Mouse (Mus musculus) left cerebral cortex, adult 8-10 months (tissue): ENCODE data around the gene Eif5a. TPM values are rescaled to one million over a fixed set of nuclear protein-coding genes. Genes with fewer than 3 reads are reported as not detected.
"Not testable (repeated sequence)": the region's sequence is repeated elsewhere in the genome, so short reads cannot be mapped to it uniquely, and the experiment has no call there.

Experiments used
- DNase-seq, 2 experiments: peaks; one replicate each; pipeline ENCODE4 v3.0.0; 2022; ENCODE audit warnings: low spot score in 2 of 2
- total RNA-seq, 4 experiments: library from RNA; stranded (reverse); gene quantifications; 2 replicates each; pipeline ENCODE4 v1.2.4; 2022

The Eif5a gene
- total RNA-seq, 4 experiments from 2014 or later, result 413 to 430 (median 416) TPM

DNA sequence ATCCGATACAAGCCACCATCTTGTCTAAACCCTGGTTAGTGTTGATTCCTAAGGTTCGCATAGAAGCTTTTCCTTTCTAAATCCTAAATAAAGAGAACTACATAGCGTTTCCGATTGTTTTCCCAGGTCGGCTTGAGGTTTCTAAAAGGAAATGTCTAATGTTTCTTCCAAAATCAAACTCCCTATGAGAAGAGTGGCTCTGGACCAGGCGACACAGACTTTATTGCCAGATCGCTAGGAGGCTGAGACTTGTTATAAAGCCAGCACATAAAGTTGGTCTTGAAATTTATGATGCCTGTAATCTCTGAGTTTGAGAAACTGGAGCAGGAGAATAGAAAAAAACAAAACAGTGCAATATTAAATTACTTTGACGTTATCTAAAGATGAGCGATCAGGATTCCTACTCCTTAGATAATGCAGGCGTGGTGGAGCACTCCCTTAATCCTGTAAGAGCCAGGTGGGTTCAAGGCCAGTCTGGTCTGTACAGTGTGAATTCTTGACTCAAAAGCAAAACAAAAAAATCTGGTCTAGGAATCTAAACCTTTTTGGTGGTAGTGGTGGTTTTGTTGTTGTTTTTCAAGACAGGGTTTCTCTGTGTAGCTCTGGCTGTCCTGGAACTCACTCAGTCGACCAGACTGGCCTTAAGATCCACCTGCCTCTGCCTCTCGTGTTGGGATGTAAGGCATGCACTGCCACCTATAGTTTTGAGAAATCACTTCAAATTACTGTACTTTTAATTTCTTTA lies 426 bp upstream of the Eif5a start:
- no peak for DNase-seq

DNA sequence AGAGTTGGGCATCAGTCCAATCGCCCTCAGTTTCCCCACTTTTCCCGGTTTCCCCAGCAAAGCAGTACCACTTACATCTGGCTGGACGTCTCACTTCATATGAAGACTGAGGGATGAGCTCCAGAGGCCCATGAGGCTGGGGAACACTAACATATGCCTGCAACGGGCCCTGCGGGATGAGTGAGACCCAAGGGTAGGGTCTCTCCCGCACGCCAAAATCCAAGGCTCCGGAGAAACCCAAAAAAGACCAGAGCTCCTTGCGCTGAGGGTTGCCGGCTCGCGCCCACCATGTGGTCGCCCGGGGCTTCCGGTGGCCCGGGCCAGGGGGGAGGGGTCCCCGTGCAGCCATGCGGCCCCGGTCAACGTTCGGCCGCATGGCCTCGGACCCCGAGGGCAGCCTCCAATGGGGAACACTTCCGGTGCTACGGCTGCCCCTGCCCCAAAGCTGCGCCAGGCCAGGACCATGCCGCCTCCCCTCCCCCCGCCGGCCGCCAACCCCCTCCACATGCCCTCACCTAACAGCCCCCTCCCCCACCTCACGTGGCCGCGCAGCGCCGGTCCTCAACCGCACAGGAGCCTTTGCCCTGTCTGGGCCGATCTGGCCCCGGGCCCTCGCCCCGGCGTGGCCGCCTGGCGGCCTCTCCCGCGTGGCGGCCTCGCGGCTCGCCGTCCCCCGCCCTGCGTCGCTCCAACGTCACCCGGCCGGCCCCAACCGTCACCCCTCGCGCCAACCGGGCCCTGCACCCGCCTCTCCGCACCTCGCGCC lies 1.3 kb downstream of the Eif5a start:
- DNase-seq, result peak in 1 of 2 experiments; percentile 44

DNA sequence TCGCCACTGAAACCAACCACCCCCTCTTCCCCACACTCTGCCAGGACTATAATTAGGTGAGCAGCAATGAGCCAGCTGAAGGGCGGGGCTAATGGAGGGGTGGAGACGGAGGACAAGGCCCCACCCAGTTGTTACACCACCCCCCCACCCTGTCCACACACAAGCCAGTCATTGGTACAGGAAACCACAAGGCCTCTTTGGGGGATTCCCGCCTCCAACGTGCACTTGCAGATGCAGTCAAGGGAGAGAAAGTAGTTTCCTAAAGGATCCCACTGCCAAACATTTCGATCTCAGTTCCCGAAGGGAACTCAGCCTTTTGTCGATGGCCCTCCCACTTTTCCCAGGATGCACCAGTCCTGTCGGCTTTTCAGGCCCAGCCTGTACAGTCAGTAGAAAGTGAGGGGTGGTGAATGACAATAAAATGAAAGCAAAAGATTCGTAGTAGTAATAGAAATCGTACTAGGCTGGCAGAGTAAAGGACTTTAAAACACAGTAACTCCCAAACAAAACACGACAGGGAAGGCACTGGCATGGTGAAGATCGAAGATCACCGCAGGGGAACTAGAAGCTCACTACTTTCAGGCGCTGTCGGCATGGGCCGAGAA lies 2.0 kb downstream of the Eif5a start:
- no peak for DNase-seq

DNA sequence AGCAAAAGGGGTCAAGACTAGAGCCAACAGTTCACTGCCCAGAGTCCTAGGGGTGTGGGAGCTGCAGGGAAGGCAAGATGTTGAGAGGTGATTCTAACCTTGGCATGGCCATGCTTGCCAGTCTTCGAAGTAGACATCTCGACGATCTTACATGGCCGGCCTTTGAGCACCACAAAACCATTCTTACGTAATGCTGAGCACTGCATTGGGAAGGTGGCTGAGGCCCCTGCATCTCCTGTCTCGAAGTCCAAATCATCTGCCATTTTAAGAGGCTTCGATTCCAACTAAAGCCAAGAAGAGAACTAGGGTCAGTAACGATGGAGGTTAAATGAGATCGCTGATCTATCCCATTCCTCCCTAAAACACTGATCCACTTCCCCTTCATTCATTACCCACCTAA lies 2.7 kb downstream of the Eif5a start:
- no peak for DNase-seq

DNA sequence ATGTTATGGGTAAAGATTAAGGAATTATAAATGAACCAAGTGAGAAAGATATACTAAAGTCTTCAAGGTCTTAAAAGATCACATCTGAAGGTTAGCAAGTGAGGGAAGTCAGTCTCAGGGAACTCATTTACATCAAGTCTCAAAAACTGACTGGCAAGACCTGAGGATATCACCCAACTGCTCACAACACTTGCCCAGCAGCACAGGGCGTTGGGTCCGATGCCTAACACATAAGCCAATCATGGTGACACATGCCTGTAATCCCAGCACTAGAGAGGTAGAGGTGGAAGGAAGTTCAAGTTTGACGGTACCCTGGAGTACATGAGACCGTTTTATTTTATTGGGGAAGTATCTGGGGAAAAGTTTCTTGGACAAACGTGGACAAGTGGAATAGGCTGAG lies 3.6 kb downstream of the Eif5a start:
- DNase-seq, result no peak

DNA sequence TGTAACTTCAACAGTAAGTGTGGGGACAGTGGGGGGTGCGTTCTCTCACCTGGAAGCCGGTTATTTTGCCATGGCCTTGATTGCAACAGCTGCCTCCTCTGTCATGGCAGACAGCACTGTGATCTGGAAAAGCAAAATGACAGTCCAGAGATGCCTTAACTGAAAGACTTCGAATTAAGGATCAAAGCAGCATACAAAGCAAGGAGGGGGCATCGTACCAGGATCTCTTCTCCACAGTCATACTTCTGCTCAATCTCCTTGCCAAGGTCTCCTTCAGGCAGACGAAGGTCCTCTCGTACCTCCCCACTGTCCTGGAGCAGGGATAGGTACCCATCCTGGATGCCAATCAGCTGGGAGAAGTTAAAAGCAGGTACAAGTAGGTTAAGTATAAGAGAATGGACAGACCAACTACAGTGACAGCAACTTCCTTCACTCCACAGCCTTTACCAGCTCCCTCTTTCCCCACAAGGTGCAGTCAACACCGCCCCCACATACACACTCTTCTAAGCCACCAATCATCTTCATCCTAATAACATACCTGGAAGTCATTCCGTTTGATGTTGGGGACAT lies 4.3 kb downstream of the Eif5a start:
- DNase-seq, result no peak

DNA sequence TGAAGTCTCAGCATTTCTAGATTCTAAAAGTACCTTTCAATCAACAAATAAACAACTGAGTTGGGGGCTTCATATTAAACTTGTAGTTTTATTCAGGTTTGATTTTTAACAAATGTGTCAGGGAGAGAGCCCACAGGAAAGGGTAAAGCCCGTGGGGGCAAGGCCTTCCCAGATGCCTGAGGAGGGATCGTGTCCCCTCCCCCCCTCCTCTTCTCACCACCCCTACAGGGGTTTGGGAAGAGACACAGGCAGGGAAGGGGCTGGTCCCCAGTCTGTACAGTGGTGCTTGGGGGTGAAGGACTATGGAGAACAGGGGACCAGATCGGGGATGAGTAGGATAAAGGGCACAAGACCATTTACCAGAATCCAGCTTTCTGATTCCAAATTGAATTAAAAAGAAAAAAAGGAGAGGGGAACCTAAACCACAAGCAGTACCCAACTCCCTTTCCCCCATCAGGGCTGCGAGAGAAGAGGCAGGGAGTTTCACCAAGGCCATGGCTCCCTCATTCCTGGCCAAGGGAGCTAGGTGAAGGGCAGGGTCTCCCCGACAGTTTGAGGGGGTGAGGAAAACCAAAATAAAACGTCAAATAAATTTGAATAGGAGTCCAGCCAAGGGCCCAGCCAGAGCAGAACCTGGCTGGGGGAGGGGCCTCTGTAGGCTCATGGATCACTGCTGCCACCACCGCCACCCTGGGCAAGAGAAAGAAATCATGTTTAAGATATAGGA lies 4.9 kb downstream of the Eif5a start:
- DNase-seq, result not testable (repeated sequence)

DNA sequence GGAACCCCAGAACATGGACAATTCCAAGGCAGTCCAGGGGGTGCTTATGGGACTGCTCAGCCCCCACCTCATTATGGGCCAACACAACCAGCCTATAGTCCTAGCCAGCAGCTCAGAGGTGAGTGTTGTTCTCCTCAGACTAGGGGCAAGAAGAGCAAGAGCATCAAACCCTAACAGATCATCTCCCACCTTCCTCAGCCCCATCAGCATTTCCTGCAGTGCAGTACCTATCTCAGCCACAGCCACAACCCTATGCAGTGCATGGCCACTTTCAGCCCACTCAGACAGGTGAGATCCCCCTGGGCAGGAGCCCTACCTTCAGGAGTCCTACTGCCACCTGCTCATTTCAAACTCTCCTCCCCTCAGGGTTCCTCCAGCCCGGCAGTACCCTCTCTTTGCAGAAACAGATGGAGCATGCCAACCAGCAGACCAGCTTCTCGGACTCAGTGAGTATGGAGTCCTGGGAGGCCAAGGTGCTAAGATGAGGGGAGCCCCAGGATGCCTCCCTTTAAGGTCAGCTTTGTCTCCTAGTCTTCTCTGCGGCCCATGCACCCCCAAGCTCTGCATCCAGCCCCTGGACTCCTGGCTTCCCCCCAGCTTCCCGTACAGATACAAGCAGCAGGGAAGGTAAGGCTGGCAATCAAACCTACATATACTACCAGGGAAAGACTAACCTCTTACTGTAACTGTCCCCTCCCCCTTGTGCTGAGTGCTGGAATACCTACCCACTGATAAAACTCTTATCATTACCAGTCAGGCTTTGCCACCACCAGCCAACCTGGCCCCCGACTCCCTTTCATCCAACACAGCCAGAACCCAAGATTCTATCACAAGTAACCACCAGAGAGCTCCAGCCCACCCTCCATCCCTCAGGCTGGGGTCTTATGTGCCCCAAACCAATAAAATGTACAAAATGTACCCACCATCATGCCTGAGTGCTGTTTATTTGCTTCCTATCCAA lies 5.8 kb downstream of the Eif5a start:
- no peak for DNase-seq

DNA sequence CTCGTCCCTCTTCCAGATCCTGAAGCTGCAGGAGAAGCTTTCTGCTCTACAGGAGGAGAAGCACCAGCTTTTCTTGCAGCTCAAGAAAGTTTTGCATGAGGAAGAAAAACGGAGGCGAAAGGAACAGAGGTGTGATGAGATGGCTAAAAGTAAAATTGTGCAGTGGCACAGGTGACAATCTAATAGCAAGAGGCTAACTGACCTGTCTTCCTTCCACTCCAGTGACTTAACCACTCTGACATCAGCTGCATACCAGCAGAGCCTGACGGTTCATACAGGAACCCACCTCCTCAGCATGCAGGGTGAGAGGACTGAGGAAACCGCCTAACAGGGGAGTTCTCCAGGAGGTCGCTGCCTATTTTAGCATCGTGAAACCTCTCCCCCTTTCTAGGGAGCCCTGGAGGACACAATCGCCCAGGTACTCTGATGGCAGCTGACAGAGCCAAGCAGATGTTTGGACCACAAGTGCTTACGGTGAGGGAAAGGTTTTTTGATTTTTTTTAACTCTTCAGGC lies 6.8 kb downstream of the Eif5a start:
- no peak for DNase-seq

DNA sequence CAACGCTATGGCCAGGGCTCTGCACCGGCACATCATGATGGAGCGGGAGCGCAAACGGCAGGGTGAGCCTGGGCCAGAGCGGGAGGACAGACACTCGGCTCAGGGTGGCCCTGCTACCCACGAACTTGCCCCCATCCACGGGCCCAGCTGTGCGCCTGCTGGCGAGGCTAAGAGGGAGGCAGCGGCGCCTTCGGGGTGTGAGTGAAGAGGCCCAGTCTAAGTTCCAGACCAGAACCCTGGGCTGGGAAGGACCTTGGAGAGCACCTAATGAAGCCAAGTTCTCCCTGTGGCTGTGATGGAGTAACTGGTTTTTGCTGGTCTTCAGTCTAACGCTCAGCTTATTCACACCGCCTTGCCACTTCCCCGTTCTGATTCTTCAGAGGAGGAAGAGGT lies 7.4 kb downstream of the Eif5a start:
- DNase-seq, result no peak

DNA sequence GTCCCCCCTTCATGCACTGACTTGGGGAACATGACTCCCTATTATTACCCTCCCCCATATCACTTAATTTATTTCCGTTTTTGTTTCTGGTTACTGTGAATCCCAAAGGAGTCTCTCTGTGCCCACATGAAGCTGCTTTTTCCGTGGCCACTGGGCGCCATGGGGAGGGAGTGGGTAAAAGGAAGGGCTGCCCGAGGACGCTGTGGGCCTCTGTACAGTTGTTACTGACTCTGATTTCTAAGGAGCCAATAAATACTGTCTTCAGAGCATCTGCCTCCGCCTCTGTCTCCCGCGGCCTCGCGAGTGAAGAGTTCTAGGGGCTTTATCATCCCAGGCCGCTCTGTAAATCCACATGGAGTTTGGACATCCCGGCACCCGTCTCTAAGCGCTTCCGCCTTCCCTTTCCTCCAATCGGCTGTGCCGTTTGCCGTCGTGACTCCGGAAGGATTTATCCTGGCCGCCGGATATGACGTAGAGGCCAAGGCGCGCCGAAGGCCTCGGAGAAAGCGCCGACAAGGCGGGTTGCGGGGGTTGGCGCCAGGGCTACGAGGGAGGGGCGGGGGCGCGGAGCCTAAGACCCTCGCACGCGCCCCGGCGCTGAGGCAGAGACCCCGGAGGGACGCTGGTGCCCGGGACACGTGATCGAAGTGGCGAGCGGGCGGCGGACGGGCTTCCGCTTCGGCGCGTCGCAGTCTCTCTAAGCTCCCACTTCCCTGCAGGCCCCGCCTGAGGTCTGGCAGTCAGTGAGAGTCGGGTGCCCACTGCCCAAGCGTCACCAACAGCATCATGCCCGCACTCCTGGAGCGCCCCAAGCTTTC lies 8.0 kb downstream of the Eif5a start, which contains the start of gene Gps2:
Gps2 (plus strand) TSS at position 335 of the 818 bp plus-strand sequence.
- peak; percentile 90 for DNase-seq

DNA sequence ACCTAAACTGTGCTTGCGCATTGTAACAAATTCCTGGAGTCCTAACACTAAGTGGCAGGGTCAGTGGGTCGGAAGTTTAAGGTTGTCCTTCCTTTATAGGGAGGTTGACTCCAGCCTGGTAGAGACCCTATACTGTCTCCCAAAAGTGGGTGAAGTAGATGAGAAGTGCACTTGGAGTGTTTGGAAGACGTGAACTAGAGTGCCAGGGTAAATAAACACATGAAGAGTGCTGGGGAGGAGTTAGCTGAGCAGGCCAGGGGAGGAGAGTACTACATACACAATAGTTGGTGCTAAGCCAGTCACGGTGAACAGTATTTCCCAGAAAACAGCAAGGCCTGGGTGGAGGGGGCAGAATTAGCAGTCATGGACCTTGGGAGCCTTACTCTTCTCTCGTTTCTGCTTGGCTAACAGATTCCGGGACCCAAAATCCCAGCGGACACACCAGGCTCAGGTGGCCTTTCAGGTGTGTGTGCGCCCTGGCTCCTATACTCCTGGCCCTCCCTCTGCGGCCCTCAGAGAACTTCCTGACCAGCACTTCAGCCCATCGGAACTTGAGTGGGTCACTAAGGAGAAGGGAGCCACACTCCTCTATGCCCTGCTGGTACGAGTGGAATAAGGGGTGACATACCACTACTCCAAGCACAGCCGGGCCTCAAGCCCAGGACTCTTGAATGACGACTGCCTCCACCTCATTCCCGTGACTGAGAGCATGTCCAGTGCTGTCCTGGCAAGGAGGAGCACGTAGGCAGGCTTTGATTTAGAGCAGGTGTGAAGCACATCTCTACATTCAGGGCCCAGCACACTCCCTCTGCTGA lies 8.8 kb downstream of the Eif5a start:
- DNase-seq, result no peak

DNA sequence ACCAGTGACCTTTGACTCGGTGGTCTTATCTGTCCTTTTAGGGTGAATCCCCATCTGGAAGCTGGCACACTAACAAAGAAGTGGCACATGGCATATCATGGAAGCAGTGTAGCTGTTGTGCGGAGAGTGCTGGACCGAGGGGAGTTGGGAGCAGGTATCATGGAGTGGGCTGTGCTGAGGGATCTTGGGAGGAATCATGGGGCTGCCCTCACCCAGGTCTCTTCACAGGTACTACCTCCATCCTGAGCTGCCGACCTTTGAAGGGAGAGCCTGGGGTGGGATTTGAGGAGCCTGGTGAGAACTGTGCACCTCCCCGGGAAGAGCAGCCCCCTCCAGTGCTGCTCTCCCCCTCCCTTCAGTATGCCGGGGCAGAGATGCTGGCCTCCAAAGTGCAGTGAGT lies 10.1 kb downstream of the Eif5a start:
- DNase-seq, result no peak

DNA sequence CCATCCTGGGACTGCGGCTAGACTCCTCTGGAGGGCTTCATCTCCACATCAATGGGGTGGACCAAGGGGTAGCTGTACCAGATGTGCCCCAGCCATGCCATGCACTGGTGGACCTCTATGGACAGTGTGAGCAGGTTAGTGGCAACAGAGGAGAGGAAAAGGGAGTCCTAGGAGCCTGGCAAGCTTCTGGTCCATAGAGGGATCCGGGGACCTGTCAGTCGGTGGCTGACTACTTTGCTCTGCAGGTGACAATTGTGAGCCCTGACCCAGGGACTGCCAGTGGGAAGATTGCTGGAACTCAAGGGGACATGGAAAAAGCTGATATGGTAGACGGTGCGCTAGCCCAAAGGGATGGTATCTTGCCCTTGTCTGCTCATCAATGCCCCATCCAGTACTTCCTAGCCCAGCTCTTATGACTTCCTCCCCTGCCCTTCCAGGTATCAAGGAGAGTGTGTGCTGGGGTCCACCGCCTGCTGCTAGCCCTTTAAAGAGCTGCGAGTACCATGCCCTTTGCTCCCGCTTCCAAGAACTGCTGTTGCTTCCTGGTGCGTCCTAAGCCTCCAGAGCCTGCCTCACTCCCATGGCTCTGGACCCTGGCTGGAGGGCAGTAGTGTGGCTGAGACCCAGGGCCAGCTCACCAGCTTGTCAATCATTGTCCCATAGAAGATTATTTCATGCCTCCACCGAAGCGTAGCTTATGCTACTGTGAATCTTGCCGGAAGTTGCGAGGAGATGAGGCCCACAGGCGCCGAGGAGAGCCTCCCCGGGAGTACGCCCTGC lies 10.8 kb downstream of the Eif5a start:
- DNase-seq, result no peak

DNA sequence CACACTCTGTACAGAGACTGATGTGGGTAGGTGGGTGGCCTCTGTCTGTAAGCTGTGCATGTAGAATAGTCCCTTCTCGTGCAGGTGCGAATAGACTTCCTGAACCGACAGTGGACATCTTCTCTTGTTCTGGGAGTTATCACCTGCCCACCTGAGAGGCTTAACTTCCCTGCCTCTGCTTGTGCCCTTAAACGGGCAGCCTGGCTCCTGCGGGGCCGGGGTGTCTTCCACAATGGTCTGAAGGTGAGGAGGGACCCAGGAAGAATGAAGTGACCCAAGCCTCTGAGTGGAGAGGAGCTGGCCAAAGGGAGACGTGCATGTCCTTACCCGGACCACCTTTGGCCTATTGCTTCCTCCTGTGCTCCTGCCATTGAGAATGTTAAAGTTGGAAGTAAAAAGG lies 11.6 kb downstream of the Eif5a start:
- no peak for DNase-seq

DNA sequence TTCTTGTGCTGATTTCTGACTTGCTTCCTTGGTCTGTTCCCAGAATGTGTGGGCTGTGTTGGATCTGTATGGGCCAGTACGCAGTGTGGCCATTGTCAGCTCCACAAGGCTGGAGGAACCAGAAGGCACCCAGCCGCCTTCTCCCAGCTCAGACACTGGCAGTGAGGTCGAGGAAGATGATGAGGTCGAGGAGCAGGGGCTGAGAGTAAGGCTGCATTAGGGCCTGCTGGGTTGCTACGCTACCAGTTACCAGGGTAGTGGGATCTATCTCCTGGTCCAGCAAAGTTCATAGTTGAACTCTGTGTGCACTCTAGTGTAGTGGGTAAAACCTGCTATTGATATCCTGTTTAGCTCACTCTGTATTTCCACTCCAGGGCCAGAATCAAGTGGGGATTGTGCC lies 12.6 kb downstream of the Eif5a start:
- no peak for DNase-seq

DNA sequence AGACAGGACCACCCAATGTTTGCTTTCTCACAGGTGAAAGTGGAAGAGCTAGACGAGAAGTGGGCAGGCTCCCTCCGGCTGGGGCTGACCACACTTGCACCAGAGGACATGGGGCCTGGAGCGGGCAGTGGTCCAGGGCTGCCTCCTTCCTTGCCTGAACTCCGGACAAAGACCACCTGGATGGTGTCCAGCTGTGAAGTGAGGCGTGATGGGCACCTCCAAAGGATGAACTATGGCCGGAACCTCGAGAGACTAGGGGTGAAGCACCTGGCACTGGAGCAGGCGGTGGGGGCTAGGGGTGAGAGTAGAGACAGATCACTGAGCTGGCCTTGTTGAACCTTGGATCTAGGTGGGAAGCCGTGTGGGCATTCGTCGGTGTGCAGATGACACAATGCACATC lies 13.1 kb downstream of the Eif5a start:
- no peak for DNase-seq

DNA sequence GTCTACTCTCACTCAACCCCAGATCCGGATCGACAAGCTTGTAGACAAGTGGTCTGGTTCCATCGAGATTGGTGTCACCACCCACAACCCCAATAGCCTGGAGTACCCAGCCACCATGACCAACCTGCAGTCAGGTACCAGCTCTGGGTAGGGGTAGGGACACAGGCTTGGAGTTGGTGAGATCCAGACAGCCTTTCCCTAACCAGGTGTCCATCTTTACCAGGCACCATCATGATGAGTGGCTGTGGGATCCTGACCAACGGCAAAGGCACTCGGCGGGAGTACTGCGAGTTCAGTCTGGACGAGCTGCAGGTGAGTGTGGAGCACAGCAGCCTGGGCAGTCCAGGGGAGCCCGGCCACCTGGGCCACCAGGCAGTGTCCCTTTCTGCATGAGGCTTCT lies 17.4 kb downstream of the Eif5a start:
- DNase-seq, result no peak
